Mouse (Mus musculus): Measurements from ENCODE around the gene Olig3. TPM values are rescaled to one million over a fixed set of nuclear protein-coding genes. Genes with fewer than 3 reads are reported as not detected.
A peak's percentile ranks its signal among the peaks of the same experiment; 100 is the strongest.

Olig3 gene
- total RNA-seq, 1 experiment: 0.80 TPM

GRCm38 (mm10) chr10:19321781-19322180 lies 34.6 kb upstream of the Olig3 start:
- no peaks in the 10 kb centered on the region for H3K9me3 ChIP-seq (ENCODE audit: control insufficient read depth, insufficient read depth, low read depth, low read length)
- DNase-seq (ENCODE audit: low read depth, low spot score): no peak
- in situ Hi-C loops (cut with MboI; ENCODE audit: low sequenced_read_pairs in 2 of 2, unreplicated experiment in 2 of 2): no loop called here
- no peaks in the 10 kb centered on the region for H3K4me1 ChIP-seq (ENCODE audit: control insufficient read depth in 2 of 2, insufficient read depth in 2 of 2, low read length in 2 of 2, poor library complexity in 1 of 2)
- H3K4me3 ChIP-seq (ENCODE audit: insufficient read depth in 1 of 2, low read depth in 1 of 2, low read length in 2 of 2, poor library complexity in 1 of 2, severe bottlenecking in 1 of 2): no peak overlapping the region
- no peak for TF ChIP-seq ZNF384 (IDR thresholded peaks at IDR 0.05; ENCODE audit: low read depth, low read length)
- TF ChIP-seq MAFK (IDR thresholded peaks at IDR 0.05; ENCODE audit: insufficient read depth, low read depth, low read length): no peak
- TF ChIP-seq ZC3H11A (IDR thresholded peaks at IDR 0.05; ENCODE audit: borderline replicate concordance, low read depth, low read length): no peak
- TF ChIP-seq HCFC1 (IDR thresholded peaks at IDR 0.05; ENCODE audit: borderline replicate concordance, insufficient read depth, low read length): no peak
- TF ChIP-seq CHD2 (IDR thresholded peaks at IDR 0.05; ENCODE audit: low read depth, low read length): no peak
- H3K27ac ChIP-seq (ENCODE audit: insufficient read depth, low read depth, low read length, poor library complexity, severe bottlenecking): no peak overlapping the region
- H3K36me3 ChIP-seq (ENCODE audit: control insufficient read depth, insufficient read depth, low read length, poor library complexity, severe bottlenecking): no peaks in the 10 kb centered on the region
- no peak overlapping the region for H3K9ac ChIP-seq (ENCODE audit: insufficient read depth, low read depth, low read length, poor library complexity, severe bottlenecking)

DNA sequence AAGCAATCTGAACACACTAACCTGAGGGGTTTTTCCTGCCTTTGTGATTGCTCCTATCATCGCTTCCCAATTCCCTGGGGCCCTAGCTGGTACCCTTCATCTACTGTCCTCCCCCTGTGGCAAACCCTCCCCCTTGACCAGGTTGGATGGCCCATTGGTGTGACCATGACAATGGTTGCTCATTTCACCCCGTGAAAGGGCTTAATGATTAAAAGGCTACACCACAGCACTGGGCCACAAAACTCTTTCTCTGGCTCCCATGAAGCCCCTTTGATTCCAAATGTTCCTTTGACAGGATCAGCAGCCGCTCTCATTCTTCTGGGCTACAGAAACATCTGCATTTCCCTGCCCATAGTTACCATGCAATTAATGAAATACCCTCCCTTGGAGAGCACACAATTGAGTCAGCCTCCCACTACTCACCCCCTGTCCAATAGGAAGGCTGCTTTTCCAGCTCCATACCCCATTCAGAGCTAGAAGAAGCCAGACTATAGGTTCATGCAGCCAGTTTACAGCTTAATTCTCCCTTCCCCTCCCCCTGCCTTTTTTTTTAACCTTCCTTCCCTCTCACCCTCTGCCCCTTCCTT lies 27.0 kb upstream of the Olig3 start:
- in situ Hi-C loops (cut with MboI; ENCODE audit: low sequenced_read_pairs in 2 of 2, unreplicated experiment in 2 of 2): no loop called here
- Histone ChIP-seq H3K4me1 (ENCODE audit: control insufficient read depth in 2 of 2, insufficient read depth in 2 of 2, low read length in 2 of 2, poor library complexity in 1 of 2) (peaks cover 0 to 3% of the 10 kb centered on the region in 2 experiments; a peak in 1 of 4 replicates), H3K36me3 (ENCODE audit: control insufficient read depth, insufficient read depth, low read length, poor library complexity, severe bottlenecking) (no peaks in the 10 kb centered on the region), H3K27ac (ENCODE audit: insufficient read depth, low read depth, low read length, poor library complexity, severe bottlenecking) (no peak overlapping the region), H3K9ac (ENCODE audit: insufficient read depth, low read depth, low read length, poor library complexity, severe bottlenecking) (no peak overlapping the region), H3K4me3 (ENCODE audit: insufficient read depth in 1 of 2, low read depth in 1 of 2, low read length in 2 of 2, poor library complexity in 1 of 2, severe bottlenecking in 1 of 2) (no peak overlapping the region), H3K9me3 (ENCODE audit: control insufficient read depth, insufficient read depth, low read depth, low read length) (no peaks in the 10 kb centered on the region)
- DNase-seq (ENCODE audit: low read depth, low spot score): no peak
- TF ChIP-seq ZC3H11A (IDR thresholded peaks at IDR 0.05; ENCODE audit: borderline replicate concordance, low read depth, low read length) (no peak), HCFC1 (IDR thresholded peaks at IDR 0.05; ENCODE audit: borderline replicate concordance, insufficient read depth, low read length) (no peak), MAFK (IDR thresholded peaks at IDR 0.05; ENCODE audit: insufficient read depth, low read depth, low read length) (no peak), ZNF384 (IDR thresholded peaks at IDR 0.05; ENCODE audit: low read depth, low read length) (no peak), CHD2 (IDR thresholded peaks at IDR 0.05; ENCODE audit: low read depth, low read length) (no peak)

DNA sequence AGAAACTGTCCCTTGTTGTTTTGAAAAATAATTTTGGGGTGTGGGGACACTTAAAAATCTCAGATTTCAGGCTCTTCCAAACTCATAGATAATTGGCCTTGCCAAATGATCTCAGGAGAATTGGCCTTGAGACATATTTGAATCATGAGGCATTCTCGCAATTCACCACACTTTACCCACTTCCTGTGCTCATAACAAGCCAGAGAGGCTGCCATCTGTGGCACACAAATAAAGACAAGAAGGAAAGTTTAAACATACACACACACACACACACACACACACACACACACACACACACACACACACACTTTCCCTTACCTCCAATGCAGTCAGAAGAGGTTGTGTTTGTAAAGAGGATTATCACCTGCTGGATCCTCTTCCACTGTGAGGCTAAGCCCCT lies 22.9 kb upstream of the Olig3 start:
- no peaks in the 10 kb centered on the region for H3K9me3 ChIP-seq (ENCODE audit: control insufficient read depth, insufficient read depth, low read depth, low read length)
- H3K4me1 ChIP-seq (ENCODE audit: control insufficient read depth in 2 of 2, insufficient read depth in 2 of 2, low read length in 2 of 2, poor library complexity in 1 of 2): peaks cover 0 to 3% of the 10 kb centered on the region in 2 experiments; a peak in 1 of 4 replicates
- H3K9ac ChIP-seq (ENCODE audit: insufficient read depth, low read depth, low read length, poor library complexity, severe bottlenecking): no peak overlapping the region
- TF ChIP-seq ZC3H11A (IDR thresholded peaks at IDR 0.05; ENCODE audit: borderline replicate concordance, low read depth, low read length): no peak
- TF ChIP-seq MAFK (IDR thresholded peaks at IDR 0.05; ENCODE audit: insufficient read depth, low read depth, low read length): no peak
- TF ChIP-seq HCFC1 (IDR thresholded peaks at IDR 0.05; ENCODE audit: borderline replicate concordance, insufficient read depth, low read length): no peak
- no peak for TF ChIP-seq CHD2 (IDR thresholded peaks at IDR 0.05; ENCODE audit: low read depth, low read length)
- no peak for TF ChIP-seq ZNF384 (IDR thresholded peaks at IDR 0.05; ENCODE audit: low read depth, low read length)
- DNase-seq (ENCODE audit: low read depth, low spot score): no peak
- no peak overlapping the region for H3K4me3 ChIP-seq (ENCODE audit: insufficient read depth in 1 of 2, low read depth in 1 of 2, low read length in 2 of 2, poor library complexity in 1 of 2, severe bottlenecking in 1 of 2)
- no peak overlapping the region for H3K27ac ChIP-seq (ENCODE audit: insufficient read depth, low read depth, low read length, poor library complexity, severe bottlenecking)
- in situ Hi-C loops (cut with MboI; ENCODE audit: low sequenced_read_pairs in 2 of 2, unreplicated experiment in 2 of 2): no loop called here
- H3K36me3 ChIP-seq (ENCODE audit: control insufficient read depth, insufficient read depth, low read length, poor library complexity, severe bottlenecking): no peaks in the 10 kb centered on the region

GRCm38 (mm10) chr10:19338695-19339630 lies 17.4 kb upstream of the Olig3 start:
- Histone ChIP-seq H3K4me1 (ENCODE audit: control insufficient read depth in 2 of 2, insufficient read depth in 2 of 2, low read length in 2 of 2, poor library complexity in 1 of 2) (peaks cover 0 to 1% of the 10 kb centered on the region in 2 experiments; a peak in 1 of 4 replicates), H3K9me3 (ENCODE audit: control insufficient read depth, insufficient read depth, low read depth, low read length) (no peaks in the 10 kb centered on the region), H3K9ac (ENCODE audit: insufficient read depth, low read depth, low read length, poor library complexity, severe bottlenecking) (no peak overlapping the region), H3K36me3 (ENCODE audit: control insufficient read depth, insufficient read depth, low read length, poor library complexity, severe bottlenecking) (no peaks in the 10 kb centered on the region), H3K4me3 (ENCODE audit: insufficient read depth in 1 of 2, low read depth in 1 of 2, low read length in 2 of 2, poor library complexity in 1 of 2, severe bottlenecking in 1 of 2) (0 out of 4 replicates have a peak overlapping the region, but pooled peaks of 1 of the 2 experiments have one; percentile 9), H3K27ac (ENCODE audit: insufficient read depth, low read depth, low read length, poor library complexity, severe bottlenecking) (no peak overlapping the region)
- TF ChIP-seq ZNF384 (IDR thresholded peaks at IDR 0.05; ENCODE audit: low read depth, low read length): no peak
- TF ChIP-seq MAFK (IDR thresholded peaks at IDR 0.05; ENCODE audit: insufficient read depth, low read depth, low read length): no peak
- no peak for TF ChIP-seq ZC3H11A (IDR thresholded peaks at IDR 0.05; ENCODE audit: borderline replicate concordance, low read depth, low read length)
- no peak for TF ChIP-seq HCFC1 (IDR thresholded peaks at IDR 0.05; ENCODE audit: borderline replicate concordance, insufficient read depth, low read length)
- no peak for TF ChIP-seq CHD2 (IDR thresholded peaks at IDR 0.05; ENCODE audit: low read depth, low read length)
- no peak for DNase-seq (ENCODE audit: low read depth, low spot score)
- in situ Hi-C loops (cut with MboI; ENCODE audit: low sequenced_read_pairs in 2 of 2, unreplicated experiment in 2 of 2): no loop called here
